Mouse (Mus musculus) liver, adult (tissue): Measurements from ENCODE around the gene Shh.

Experiments used
- GATA4 ChIP-seq: IDR thresholded peaks from 2 replicates; pipeline ENCODE4 v1.6.1; 2014; ENCODE audit warnings: mild to moderate bottlenecking, low read length; ENCODE audit not compliant: insufficient replicate concordance

Shh gene

GRCm38 (mm10) chr5:28423781-28424180 is 43.3 kb downstream of the Shh start:
- TF ChIP-seq GATA4: no peak

GRCm38 (mm10) chr5:28419640-28420265 is 47.3 kb downstream of the Shh start:
- no peak for TF ChIP-seq GATA4

DNA sequence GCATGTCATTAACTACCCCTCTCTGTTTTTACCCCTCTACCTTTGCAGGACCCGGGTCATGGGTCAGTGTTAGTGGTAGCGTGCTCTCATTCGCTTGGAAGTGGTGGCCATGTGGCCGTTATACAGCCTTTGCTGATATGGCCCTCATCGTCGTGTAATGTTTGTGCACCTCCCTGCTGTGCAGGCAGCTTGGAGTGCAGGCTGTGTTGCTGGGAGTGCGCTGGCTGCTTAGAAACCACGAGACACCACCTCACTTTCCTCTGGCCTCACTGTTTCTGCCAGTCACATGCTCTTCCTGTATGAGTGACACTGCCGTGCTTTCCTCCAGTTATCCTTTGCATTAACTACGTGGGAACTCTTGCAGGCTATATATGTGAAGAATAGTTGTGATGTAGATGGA is 48.3 kb downstream of the Shh start:
- TF ChIP-seq GATA4: no peak

- TF ChIP-seq GATA4: no peak
Observed at GRCm38 (mm10) chr5:28416029-28416428, 51.0 kb downstream of the Shh start.

DNA sequence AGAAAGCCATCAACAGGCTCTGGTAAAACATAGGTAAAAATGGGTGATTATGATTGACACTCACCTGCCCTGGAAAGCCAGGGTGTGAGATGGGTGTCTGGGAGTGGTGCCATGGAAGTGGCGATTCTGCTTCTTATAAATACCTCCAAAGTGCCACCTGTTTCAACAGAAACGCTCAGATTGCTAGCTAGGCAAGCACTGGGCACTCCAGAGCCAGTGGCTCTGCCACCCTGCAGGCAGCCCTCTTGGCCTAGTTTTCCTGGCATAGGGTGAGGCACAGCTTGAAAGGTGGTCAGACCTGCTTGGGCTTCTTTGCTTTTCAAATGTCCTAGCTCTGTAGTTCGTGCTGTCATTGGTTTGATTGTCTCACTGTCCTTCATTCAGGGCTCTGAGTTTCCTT is 53.0 kb downstream of the Shh start:
- TF ChIP-seq GATA4: no peak

- no peak for TF ChIP-seq GATA4
Observed at GRCm38 (mm10) chr5:28413533-28413932, 53.5 kb downstream of the Shh start.

DNA sequence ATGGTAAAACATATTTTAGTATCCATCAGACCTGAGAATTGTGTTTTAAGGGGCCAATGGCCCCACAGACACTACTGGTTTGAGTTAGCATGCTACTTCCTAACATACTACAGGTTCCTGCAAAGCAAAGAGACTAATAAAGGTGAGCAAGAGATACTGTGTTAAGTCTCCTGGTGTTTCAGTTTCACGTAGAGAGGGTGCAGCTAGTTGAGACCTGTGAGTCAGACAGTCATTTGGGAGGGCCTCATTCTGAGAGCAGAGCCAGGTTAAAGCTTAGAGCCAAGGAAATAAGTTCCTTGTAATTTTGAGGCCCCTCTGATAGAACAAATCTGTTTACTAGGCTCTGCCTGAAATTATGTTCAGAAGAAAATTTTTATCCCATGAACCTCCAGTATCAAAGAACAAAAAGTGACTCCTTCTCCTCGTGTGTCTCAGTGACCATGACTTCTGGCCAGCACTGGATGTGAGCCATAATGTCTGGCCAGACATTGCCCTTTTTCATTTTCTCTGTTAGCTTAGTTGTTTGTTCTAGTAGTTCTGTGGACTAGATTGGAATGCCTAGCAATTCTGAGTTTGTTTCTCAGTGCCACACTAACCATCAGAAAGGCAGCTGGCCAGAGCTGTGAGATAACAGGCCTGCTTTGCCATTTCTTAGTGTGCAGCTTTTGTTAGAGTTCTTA is 54.9 kb downstream of the Shh start:
- TF ChIP-seq GATA4: no peak
